Mouse (Mus musculus) embryonic stem cell, embryonic (primary cell): ENCODE results near the gene Fbxw4.

Experiments
- CTCF ChIA-PET, 4 experiments: fragments of 300-600 bp in 2 of 4; fragments of 350-600 bp in 2 of 4; sonication (Branson Sonifier 250); formaldehyde crosslinking; loops; one replicate each; lab custom pipeline; 2022; ENCODE audit warnings: inconsistent platforms in 2 of 4; lab: Charles Lee
- POLR2A ChIA-PET, 4 experiments: fragments of 300-600 bp in 2 of 4; fragments of 350-600 bp in 2 of 4; sonication (Branson Sonifier 250); formaldehyde crosslinking; loops; one replicate each; lab custom pipeline; 2022; ENCODE audit warnings: antibody characterized with exemption in 4 of 4, inconsistent platforms in 1 of 4; lab: Charles Lee

Gene Fbxw4

DNA sequence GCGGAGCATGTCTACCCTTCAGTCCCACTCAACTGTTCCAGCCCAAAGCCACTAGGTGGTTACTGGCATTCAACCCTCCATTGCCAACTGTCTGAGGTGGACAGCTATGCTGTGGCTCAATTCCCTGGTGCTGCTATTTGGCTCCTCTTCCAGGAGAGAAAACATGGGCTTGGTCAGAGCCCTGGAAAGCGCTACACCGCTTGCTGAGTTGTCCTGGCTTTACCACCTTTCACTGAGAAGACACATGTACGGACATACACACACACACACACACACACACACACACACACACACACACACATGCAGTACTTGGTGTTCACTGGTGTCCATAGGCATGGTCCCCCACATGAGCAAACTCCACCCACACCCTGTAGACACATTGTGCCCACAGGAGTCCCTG is 53.4 kb downstream of the Fbxw4 start:
- POLR2A ChIA-PET: no interaction called here
- CTCF ChIA-PET: no interaction called here

DNA sequence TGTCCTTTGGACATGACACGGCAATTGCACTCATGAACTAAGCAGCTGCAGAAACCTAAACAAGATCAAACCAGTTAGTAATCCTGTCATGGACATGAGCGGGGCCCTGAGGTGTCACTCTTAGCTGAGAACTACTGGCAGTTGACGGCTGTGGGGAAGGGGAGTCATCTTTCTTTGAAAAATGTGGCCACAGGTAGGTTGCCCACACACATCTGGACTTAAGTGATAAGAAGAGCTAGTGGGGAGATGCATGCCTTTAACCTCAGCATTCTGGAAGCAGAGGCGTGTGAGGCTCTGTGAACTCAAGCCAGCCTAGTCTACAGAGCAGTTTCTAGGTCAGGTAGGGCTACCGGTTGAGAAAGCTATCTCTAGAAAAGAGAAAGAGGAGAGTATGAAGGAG is 57.5 kb downstream of the Fbxw4 start:
- CTCF ChIA-PET: interaction anchor here in 1 of 4 experiments (0.6 kb wide), 1 partner anchor 9 kb away, joined by 3 read pairs; no protein-coding TSS in a partner anchor

DNA sequence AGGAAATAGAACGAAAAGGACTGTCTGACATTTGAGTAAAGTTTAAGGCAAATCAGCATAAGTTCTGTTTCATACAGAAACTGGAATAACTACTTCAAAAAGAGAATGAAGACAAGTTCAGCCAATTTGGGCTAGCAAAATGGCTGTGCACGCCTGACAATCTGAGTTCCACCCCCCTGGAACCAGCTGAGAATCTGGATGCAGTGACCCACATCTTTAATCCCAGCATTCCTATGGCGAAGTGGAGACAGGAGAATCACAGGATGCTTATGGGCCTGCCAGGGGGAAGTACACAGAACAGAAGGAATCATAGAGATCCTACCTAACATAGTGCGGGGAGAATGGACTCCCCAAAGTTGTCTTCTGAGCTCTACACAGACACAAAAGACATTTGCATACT is 63.0 kb downstream of the Fbxw4 start:
- POLR2A ChIA-PET: interaction anchor here in 1 of 4 experiments (0.6 to 2.7 kb wide), 3 partner anchors 23 to 293 kb away, joined by 3 to 6 read pairs (median 3); no protein-coding TSS in a partner anchor
- CTCF ChIA-PET: no interaction called here

More for the DNA sequence above, 57.5 kb downstream of the Fbxw4 start:
- POLR2A ChIA-PET: interaction anchor here in 1 of 4 experiments (2.0 to 2.3 kb wide), 2 partner anchors 11 to 14 kb away, joined by 5 to 10 read pairs; no protein-coding TSS in a partner anchor

DNA sequence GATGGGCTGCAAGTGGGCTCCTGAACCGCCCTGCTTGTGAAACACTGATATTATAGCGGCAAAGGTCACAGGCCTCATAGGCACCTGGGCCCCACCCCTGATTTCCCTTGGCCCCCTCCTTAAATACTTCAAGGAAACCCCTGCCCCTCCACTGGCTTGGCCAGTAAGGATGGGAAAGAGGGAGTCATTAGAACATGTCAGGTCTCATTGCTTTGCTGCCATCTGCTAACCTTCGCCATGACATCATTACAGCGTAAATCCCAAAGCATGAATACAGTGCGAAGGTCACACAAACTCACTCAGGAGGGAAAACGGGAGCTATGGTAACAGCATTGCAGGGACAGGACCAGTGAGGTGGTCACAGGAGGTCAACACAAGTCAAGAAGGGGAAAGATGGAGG is 63.7 kb downstream of the Fbxw4 start:
- POLR2A ChIA-PET: interaction anchor here in 2 of 4 experiments (0.6 to 2.7 kb wide), 3 partner anchors 24 to 292 kb away, joined by 3 to 6 read pairs (median 4); partner anchors contain the start of genes Gm17018 (in 1 of the 2) and Poll (in 1 of the 2)
- CTCF ChIA-PET: interaction anchor here in 1 of 4 experiments (1.9 kb wide), 1 partner anchor 22 kb away, joined by 13 read pairs; no protein-coding TSS in a partner anchor

DNA sequence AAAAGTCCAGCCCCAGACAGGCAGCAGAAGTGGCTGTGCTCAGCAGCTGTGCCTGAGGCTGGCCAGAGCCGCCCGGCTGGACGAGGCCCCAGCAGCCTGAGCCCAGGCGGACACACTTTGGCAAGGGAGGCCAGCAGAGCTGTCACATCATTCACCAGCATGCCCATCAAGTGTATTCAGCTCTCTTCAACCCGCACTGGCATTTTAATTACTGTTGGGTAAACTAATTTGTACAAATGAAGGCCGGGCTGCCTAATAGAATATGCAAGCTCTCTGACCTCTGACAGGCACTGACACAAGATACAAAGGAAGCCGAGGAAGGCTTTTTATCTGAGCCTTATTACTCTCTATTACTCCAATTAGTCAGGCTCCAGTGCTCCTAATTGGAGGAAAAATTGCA is 64.1 kb downstream of the Fbxw4 start:
- POLR2A ChIA-PET: interaction anchor here in 2 of 4 experiments (1.3 to 2.7 kb wide), 2 partner anchors 24 to 35 kb away, joined by 4 to 6 read pairs; partner anchors contain the start of genes Gm17018 (in 1 of the 2) and Poll (in 1 of the 2)

DNA sequence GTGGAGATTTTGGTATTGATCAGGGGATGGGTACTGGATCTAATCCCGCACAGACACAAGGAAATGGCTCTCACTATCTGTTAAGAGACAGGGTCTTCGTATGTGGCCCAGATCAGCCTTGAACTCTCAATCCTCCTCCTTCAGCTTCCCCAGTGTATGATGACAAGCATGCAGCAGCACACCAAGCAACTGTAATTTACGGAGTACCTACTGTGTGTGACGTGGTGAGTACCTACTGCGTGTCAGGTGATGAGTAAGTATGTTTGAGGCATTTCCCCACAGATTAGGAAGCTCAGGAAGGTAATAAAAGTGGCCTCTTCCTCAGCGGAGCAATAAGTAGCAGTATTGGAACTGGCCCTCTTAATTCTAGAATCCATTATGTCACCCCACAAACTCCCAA is 64.6 kb downstream of the Fbxw4 start:
- CTCF ChIA-PET: interaction anchor here in 3 of 4 experiments (0.5 to 1.9 kb wide), 4 partner anchors 21 to 418 kb away, joined by 3 to 13 read pairs (median 4); no protein-coding TSS in a partner anchor
- POLR2A ChIA-PET: interaction anchor here in 2 of 4 experiments (1.3 to 2.7 kb wide), 3 partner anchors 22 to 35 kb away, joined by 4 to 6 read pairs (median 5); partner anchors contain the start of genes Gm17018 (in 1 of the 2) and Poll (in 1 of the 2)

More for the DNA sequence above, 64.1 kb downstream of the Fbxw4 start:
- CTCF ChIA-PET: interaction anchor here in 3 of 4 experiments (0.5 to 1.9 kb wide), 4 partner anchors 22 to 419 kb away, joined by 3 to 13 read pairs (median 4); no protein-coding TSS in a partner anchor

DNA sequence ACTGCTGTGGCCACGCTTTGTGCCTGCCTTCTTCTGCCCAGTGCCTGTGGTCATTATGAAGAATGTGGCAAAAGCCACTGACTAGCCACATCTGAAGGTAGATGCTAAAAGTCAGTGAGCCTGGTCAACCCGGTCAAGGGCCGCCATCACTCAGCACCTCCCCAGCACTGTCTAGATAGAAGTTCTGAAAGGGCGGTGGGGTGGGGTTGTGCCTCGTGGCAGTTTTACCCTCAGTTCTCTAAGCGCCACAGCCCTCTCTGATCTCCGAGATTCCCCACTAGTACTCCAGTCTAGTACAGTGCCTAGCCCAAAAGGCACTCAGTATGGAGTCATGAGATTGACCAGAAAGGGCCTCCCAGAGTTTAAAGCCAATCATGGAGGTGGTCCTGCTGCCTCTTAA is 66.0 kb downstream of the Fbxw4 start:
- POLR2A ChIA-PET: interaction anchor here in 1 of 4 experiments (0.7 to 1.5 kb wide), 2 partner anchors 20 to 64 kb away, joined by 3 to 5 read pairs; no protein-coding TSS in a partner anchor

DNA sequence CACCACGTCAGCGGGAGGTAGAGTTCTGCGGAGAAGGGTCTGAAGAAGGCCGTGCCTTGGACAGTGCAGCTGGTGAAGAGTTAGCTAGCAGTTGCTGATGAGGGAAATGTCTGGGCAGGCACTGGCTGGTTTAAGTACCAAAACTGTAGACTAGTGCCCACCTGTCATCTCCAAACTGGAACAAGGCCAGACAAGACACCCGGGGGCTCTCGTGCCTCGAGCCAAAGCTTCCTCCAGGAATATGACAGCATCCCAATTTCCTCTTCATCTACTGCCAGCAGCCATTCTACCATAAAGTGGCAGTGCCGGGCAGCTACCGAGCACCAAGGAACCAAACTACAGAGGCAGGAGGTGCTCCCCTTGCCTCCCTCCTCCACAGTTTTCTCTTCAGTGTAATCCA is 67.2 kb downstream of the Fbxw4 start:
- POLR2A ChIA-PET: interaction anchor here in 3 of 4 experiments (0.6 to 2.4 kb wide), 4 partner anchors 9 to 127 kb away, joined by 4 to 10 read pairs (median 10); no protein-coding TSS in a partner anchor
- CTCF ChIA-PET: interaction anchor here (0.7 to 2.9 kb wide), 5 partner anchors 15 to 445 kb away, joined by 3 to 17 read pairs (median 7); no protein-coding TSS in a partner anchor

More for the DNA sequence above, 66.0 kb downstream of the Fbxw4 start:
- CTCF ChIA-PET: interaction anchor here in 1 of 4 experiments (0.9 kb wide), 1 partner anchor 13 kb away, joined by 3 read pairs; no protein-coding TSS in a partner anchor

DNA sequence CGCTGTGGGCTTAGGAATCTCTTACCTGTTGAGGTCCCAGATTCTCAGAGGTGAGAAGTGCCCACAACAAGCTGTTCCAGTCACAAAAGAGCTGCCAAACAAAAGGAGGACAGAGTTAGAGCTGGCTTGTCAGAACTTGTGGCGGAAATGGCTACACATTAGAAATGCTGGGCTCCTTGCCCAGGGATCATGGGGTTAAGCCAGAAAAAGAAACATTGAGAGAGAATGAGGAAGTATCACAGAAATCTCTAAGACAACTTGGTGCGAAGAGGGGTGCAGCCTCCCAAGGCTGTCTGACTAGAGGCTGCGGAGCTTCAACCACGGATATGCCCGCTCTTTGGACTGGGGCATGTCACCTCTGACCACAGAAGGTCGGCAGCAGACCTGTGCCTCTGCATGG is 68.4 kb downstream of the Fbxw4 start:
- CTCF ChIA-PET: interaction anchor here (0.5 to 2.9 kb wide), 10 partner anchors 10 to 415 kb away, joined by 3 to 17 read pairs (median 5); no protein-coding TSS in a partner anchor
- POLR2A ChIA-PET: interaction anchor here in 2 of 4 experiments (0.6 to 2.4 kb wide), 6 partner anchors 9 to 43 kb away, joined by 3 to 10 read pairs (median 3); no protein-coding TSS in a partner anchor

DNA sequence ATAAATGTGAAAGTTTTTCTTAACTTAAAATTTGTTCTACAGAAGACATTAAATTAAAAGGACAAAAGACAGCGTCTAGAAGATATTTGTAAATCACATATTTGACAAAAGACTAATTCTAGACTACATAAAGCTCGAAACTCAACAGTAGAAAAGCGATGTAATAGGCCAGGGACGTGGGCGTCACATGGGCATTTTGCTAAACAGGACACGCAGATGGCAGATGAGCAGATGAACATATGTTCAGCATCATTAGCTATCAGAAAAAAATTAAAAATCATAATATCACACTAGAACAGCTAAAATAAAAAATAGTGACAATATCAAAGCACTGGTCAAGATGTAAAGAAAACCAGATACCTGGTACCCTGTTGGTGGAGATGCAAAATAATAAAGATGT is 70.4 kb downstream of the Fbxw4 start:
- POLR2A ChIA-PET: interaction anchor here in 2 of 4 experiments (1.0 to 1.1 kb wide), 2 partner anchors 9 to 28 kb away, joined by 3 read pairs; no protein-coding TSS in a partner anchor
- CTCF ChIA-PET: interaction anchor here in 3 of 4 experiments (0.6 to 2.9 kb wide), 5 partner anchors 8 to 369 kb away, joined by 3 to 10 read pairs (median 4); no protein-coding TSS in a partner anchor

DNA sequence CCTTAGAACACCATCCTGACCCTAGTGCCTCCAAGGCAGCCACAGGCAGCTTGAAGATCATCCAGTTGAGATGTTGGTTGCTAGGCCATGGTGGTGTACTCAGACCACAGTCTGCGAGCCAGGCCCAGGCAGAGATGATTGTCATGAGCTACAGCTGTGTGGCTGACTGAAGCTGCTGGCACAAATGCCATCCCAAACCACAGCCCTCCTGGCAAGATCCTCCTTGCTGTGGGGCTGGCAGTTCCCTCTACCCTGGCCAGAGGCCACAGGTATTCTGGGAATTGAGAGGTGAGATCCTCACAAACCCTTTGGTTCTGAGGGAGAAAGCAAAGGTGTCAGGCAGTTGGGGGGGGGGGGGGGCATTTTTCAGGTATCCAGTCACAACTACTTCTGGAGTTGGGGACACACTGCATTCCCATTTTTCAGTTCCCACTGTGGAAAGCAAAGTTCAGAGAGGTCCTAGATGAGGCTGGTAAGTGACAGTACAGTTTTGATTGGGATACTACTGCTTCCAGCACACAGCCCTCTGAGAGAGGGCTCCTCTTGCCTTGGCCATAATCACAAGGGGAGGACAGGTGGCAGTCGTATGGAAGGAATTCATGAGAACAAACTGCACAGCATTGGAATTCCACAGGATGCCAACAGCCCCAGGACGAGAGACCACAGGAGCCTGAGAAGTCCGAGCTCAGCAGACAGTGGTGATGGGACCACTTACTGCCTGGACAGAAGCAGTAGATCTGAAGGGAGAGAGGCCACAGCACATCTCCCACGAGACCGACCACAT is 72.4 kb downstream of the Fbxw4 start:
- ChIA-PET CTCF (interaction anchor here in 3 of 4 experiments (1.1 to 1.4 kb wide), 3 partner anchors 14 to 367 kb away, joined by 3 to 4 read pairs (median 4); no protein-coding TSS in a partner anchor), POLR2A (interaction anchor here in 1 of 4 experiments (0.6 kb wide), 1 partner anchor 42 kb away, joined by 3 read pairs; no protein-coding TSS in a partner anchor)

DNA sequence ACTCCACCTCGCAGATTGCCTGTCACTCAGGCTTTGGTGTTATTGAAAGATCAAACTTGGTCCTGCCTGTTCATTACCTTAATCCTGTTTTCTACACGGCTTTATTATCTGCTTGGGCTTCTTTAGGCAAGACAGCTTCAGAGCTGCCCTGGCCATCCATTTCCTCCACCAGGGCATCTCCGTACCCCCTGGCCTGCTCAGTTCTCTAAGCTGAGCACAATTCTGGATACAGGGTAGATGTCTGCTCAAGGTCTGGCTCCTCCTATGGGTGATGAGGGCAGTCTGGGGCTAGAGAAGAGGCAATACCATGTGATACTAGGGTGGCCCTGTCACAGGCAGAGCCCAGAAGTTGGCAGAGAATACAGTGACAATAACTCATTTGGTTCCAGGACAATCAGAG is 73.3 kb downstream of the Fbxw4 start:
- POLR2A ChIA-PET: no interaction called here

DNA sequence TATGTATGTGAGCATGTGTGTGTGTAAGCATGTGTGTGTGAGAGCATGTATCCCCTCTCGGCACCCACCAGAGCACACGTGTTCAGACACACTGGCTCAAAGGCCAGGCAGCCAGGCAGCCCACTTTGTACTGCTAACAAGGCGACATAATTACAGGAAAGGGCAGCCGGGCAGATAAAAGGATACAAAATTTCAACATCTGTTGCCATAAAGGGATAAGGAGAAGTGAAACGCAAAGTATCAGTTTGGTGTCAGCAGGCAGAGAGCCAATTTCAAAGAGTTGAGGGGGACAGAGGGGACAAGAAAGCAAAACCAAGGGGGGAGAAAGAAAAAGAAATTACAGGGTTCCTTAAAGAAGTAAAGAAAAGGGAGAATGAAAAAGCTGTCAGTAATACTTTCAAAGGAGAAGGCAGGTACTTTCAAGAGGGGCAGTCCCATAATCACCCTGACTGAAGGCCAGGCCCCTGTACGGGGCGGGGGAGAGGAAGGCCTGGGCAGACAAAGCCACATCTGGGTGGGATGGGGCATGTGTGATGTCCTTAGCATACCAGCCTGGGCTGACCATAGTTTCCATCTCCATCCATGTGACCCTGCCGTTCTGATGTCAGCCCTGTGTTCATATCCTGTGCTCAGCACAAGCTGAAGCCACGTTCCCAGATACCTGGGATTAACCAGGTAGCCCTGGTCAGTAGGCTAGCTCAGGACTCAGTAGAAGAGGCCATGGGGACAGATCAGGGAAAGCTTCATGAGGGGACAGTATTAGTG is 75.1 kb downstream of the Fbxw4 start:
- POLR2A ChIA-PET: interaction anchor here in 1 of 4 experiments (1.2 kb wide), 1 partner anchor 52 kb away, joined by 3 read pairs; no protein-coding TSS in a partner anchor
- CTCF ChIA-PET: interaction anchor here (1.2 to 1.9 kb wide), 4 partner anchors 8 to 11 kb away, joined by 3 to 13 read pairs (median 7); no protein-coding TSS in a partner anchor

More for the DNA sequence above, 73.3 kb downstream of the Fbxw4 start:
- CTCF ChIA-PET: interaction anchor here in 3 of 4 experiments (1.1 to 1.9 kb wide), 4 partner anchors 13 to 366 kb away, joined by 3 to 13 read pairs (median 6); no protein-coding TSS in a partner anchor

DNA sequence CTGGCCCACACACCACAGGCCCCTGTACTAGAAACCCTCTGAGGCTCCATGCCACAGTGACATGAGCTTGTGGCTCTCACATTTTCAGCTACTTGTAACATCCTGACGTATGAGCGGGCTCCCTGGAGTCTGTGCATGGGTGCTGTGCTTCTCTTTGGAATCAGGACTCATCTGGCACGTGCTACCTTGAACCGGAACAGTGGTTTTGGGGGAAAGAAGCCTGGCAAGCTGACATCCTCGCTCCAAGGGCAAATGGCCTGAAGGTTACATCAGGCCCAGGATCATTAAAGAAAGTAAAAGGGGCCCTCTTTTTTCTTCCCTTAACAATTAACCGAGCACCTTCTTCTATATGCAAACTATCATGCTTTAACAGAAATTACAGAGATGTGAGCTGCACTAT is 77.0 kb downstream of the Fbxw4 start:
- POLR2A ChIA-PET: interaction anchor here in 2 of 4 experiments (1.0 to 1.3 kb wide), 2 partner anchors 9 to 73 kb away, joined by 3 to 4 read pairs; no protein-coding TSS in a partner anchor
- CTCF ChIA-PET: interaction anchor here (0.7 to 3.5 kb wide), 10 partner anchors 8 to 367 kb away, joined by 3 to 16 read pairs (median 5); no protein-coding TSS in a partner anchor

DNA sequence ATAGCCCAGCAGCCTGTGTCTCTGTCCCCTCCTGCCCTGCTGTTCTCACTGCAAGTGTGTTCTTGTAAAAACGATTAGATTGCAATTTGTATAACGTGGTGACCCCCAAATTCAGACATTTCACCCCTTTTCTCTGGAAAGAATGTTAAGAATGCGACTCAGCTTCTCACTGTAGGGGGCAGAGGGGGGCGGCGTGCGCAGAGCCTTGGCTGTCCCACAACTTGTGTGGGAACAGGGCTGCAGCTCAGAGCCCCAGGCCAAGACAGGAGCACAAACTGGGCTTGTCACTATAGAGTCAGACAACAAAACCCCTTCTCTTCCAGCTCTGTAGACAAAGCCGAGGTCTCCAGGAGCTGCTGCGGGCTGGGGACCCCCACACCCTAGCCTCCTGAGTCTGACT is 78.0 kb downstream of the Fbxw4 start:
- ChIA-PET CTCF (interaction anchor here (0.6 to 3.5 kb wide), 16 partner anchors 8 to 366 kb away, joined by 3 to 16 read pairs (median 4); no protein-coding TSS in a partner anchor), POLR2A (interaction anchor here in 3 of 4 experiments (0.6 to 1.6 kb wide), 5 partner anchors 10 to 168 kb away, joined by 3 to 4 read pairs (median 3); partner anchors contain the start of gene Npm3 (in 1 of the 3))

DNA sequence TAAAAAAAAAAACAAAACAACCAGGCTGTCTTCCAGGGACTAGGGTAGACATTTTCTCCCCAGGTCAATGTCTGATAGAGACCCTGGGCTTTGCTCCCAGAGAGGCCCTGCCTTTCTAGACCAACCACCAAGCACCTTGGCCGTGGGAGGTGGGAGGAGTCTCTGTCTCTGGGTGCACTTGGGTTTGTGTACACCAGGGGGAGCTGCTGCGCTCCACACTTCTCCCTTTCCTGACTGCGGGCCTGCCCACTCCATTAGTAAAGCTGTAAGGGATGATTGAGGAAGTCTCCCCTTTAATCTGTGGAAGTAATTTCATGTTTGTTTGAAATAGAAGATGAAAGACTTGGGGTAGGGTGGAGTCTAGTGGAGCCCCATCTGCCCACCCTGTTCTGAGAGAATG is 78.9 kb downstream of the Fbxw4 start:
- POLR2A ChIA-PET: interaction anchor here in 3 of 4 experiments (0.7 to 1.6 kb wide), 6 partner anchors 8 to 168 kb away, joined by 3 to 10 read pairs (median 3); partner anchors contain the start of gene Npm3 (in 1 of the 3)

More for the DNA sequence above, 78.9 kb downstream of the Fbxw4 start:
- CTCF ChIA-PET: interaction anchor here (0.5 to 3.5 kb wide), 46 partner anchors 8 to 1435 kb away, joined by 3 to 17 read pairs (median 3); partner anchors contain the start of genes Gm17018 (in 1 of the 4) and Poll (in 1 of the 4)
